In genomic region chr1:159621321-159621720, GRCm38 (mm10) we compare ENCODE assay signal across 11 mouse cellular contexts.
DNase-seq lines count a peak whose midpoint lies in the region; ATAC-seq and TF ChIP-seq lines count a peak whose summit lies in the region.
"Had no signal": no experiment of that assay in that cellular context is flagged by ENCODE, and none has a peak within 500 bp of the region (broad histone marks: within the 10 kb centered on the region; RNA-seq: fewer than 3 reads in every experiment).

No protein-coding gene starts in this region.

- ATAC-seq in kidney, postnatal 0 days (replicated peaks; ENCODE audit: low FRiP score, low read depth), result no peak
- no peak for ATAC-seq in embryonic facial prominence, embryonic 14.5 days (ENCODE audit: low read depth)
- ATAC-seq: intestine, embryonic 15.5 days had no signal

- H3K27ac ChIP-seq in kidney, postnatal 0 days, result no peak overlapping the region
- no peak overlapping the region for H3K27ac ChIP-seq in embryonic facial prominence, embryonic 14.5 days (replicated peaks; ENCODE audit: low read depth, low read length)
- H3K27ac ChIP-seq: gastrocnemius, adult 2 months; intestine, embryonic 15.5 days had no signal

- peak; percentile 78 for DNase-seq in kidney, postnatal 0 days (ENCODE audit: low spot score)
- no peak for DNase-seq in kidney, adult 8-10 months
- peak; percentile 5 for DNase-seq in A20 (ENCODE audit: low read depth, low spot score)
- DNase-seq in Muller cell, postnatal 12 days (ENCODE audit: inconsistent ontology term), result peak; percentile 33
- DNase-seq in embryonic facial prominence, embryonic 14.5 days (ENCODE audit: low spot score), result peak; percentile 80
- DNase-seq in left cerebral cortex, adult 11 months (ENCODE audit: low spot score), result no peak
- no peak for DNase-seq in cerebellum, postnatal 25 days
- DNase-seq: cerebellum, postnatal 14 days; gastrocnemius, adult 2 months; thymus, postnatal 4 days had no signal

- H3K4me2 ChIP-seq in kidney, postnatal 0 days (ENCODE audit: low read length), result no peak overlapping the region
- no peak overlapping the region for H3K4me2 ChIP-seq in embryonic facial prominence, embryonic 14.5 days (ENCODE audit: low read depth, low read length)
- H3K4me2 ChIP-seq: intestine, embryonic 15.5 days had no signal

- H3K27me3 ChIP-seq in kidney, postnatal 0 days (ENCODE audit: insufficient read depth, low read length), result no peaks in the 10 kb centered on the region
- H3K27me3 ChIP-seq in embryonic facial prominence, embryonic 14.5 days (replicated peaks; ENCODE audit: control insufficient read depth, insufficient read depth, low read length), result no peaks in the 10 kb centered on the region
- H3K27me3 ChIP-seq: intestine, embryonic 15.5 days had no signal

- TF ChIP-seq CTCF in kidney, postnatal 0 days (IDR thresholded peaks at IDR 0.05; ENCODE audit: low read depth), result no peak

- H3K4me3 ChIP-seq in kidney, postnatal 0 days (replicated peaks; ENCODE audit: low read depth, low read length), result no peak overlapping the region
- H3K4me3 ChIP-seq in embryonic facial prominence, embryonic 14.5 days (ENCODE audit: low read depth, low read length), result no peak overlapping the region
- H3K4me3 ChIP-seq: gastrocnemius, adult 2 months; intestine, embryonic 15.5 days had no signal

- no peaks in the 10 kb centered on the region for H3K4me1 ChIP-seq in kidney, postnatal 0 days (replicated peaks; ENCODE audit: insufficient read depth, low read length)
- no peaks in the 10 kb centered on the region for H3K4me1 ChIP-seq in embryonic facial prominence, embryonic 14.5 days (ENCODE audit: control insufficient read depth, insufficient read depth, low read length)
- H3K4me1 ChIP-seq: intestine, embryonic 15.5 days had no signal

- no peaks in the 10 kb centered on the region for H3K9me3 ChIP-seq in kidney, postnatal 0 days (replicated peaks; ENCODE audit: low read length)
- no peaks in the 10 kb centered on the region for H3K9me3 ChIP-seq in embryonic facial prominence, embryonic 14.5 days (ENCODE audit: control insufficient read depth, low read length)
- H3K9me3 ChIP-seq: intestine, embryonic 15.5 days had no signal

- WGBS in kidney, postnatal 0 days, result 53% methylated on average over 1 of the region's 1 CpGs
- WGBS in embryonic facial prominence, embryonic 14.5 days, result 35% methylated on average over 1 of the region's 1 CpGs

- no peak overlapping the region for H3K9ac ChIP-seq in kidney, postnatal 0 days (ENCODE audit: low read depth, low read length)
- no peak overlapping the region for H3K9ac ChIP-seq in embryonic facial prominence, embryonic 14.5 days (ENCODE audit: low read depth, low read length)
- H3K9ac ChIP-seq: intestine, embryonic 15.5 days had no signal

- no peaks in the 10 kb centered on the region for H3K36me3 ChIP-seq in kidney, postnatal 0 days (ENCODE audit: insufficient read depth, low read length)
- H3K36me3 ChIP-seq in embryonic facial prominence, embryonic 14.5 days (ENCODE audit: control insufficient read depth, insufficient read depth, low read length), result no peaks in the 10 kb centered on the region
- H3K36me3 ChIP-seq: intestine, embryonic 15.5 days had no signal

Comparison
In these comparisons a context has a peak if more than half of its experiments do, and no peak if none do; other contexts are left out.
1. DNase-seq: peak in kidney, postnatal 0 days (single experiment), A20 (single experiment), Muller cell, postnatal 12 days (single experiment) and embryonic facial prominence, embryonic 14.5 days (single experiment); none in kidney, adult 8-10 months (0 of 2), left cerebral cortex, adult 11 months (single experiment) and cerebellum, postnatal 25 days (0 of 2).